Mouse (Mus musculus) heart, postnatal 0 days (tissue): ENCODE results near the gene Map2k3.

Experiments
- CTCF ChIP-seq: IDR thresholded peaks from 2 replicates; pipeline ENCODE4 v1.5.1; 2016; ENCODE audit warnings: antibody characterized with exemption, control low read depth, low read depth
- EP300 ChIP-seq: IDR thresholded peaks from 2 replicates; pipeline ENCODE4 v1.6.1; 2016; ENCODE audit warnings: antibody characterized with exemption, low read depth

GRCm38 (mm10) chr11:60889861-60890260, 42.0 kb upstream of the Map2k3 start:
- TF ChIP-seq CTCF (no peak), EP300 (no peak)
